Mouse (Mus musculus) small intestine, adult 2 months (tissue): ENCODE data around the gene Dgke.

Experiments
- CTCF ChIP-seq: fragments of 200-500 bp; IDR thresholded peaks from 2 replicates; pipeline ENCODE4 v1.5.1; 2012; ENCODE audit warnings: low read depth, mild to moderate bottlenecking, control low read depth, inconsistent platforms, low read length, moderate library complexity, mixed read lengths; ENCODE audit not compliant: insufficient replicate concordance, insufficient read length; ENCODE audit errors: extremely low read depth
- POLR2A ChIP-seq: fragments of 200-500 bp; IDR thresholded peaks from 2 replicates; pipeline ENCODE4 v1.6.1; 2012; ENCODE audit warnings: low read depth, mild to moderate bottlenecking, control low read depth, inconsistent platforms, low read length, moderate library complexity

GRCm38 (mm10) chr11:89065297-89065696, 1.4 kb downstream of the Dgke start:
- TF ChIP-seq POLR2A (no peak), CTCF (peak; percentile 36; the same call in 1 of the 2 replicates)
